Mouse (Mus musculus): ENCODE measurements at regions not wholly inside any gene's neighbourhood (a gene's known extent, or its start where the extent isn't known, plus 50 kb on each side); places are given as distances from the start of the nearest gene placed in this dataset.

- no peak for ATAC-seq (replicated peaks; ENCODE audit: low FRiP score, low TSS enrichment, poor library complexity, severe bottlenecking)
These were observed 173.9 kb downstream of the Vrk1 start for GRCm38 (mm10) chr12:106183973-106184372.

- no peak for ATAC-seq (replicated peaks; ENCODE audit: low FRiP score, low TSS enrichment, poor library complexity, severe bottlenecking)
These were observed 175.5 kb downstream of the Vrk1 start for GRCm38 (mm10) chr12:106185398-106186077.

GRCm38 (mm10) chr12:106186501-106186900, 176.5 kb downstream of the Vrk1 start:
- ATAC-seq (replicated peaks; ENCODE audit: low FRiP score, low TSS enrichment, poor library complexity, severe bottlenecking) = no peak

- ATAC-seq (replicated peaks; ENCODE audit: low FRiP score, low TSS enrichment, poor library complexity, severe bottlenecking) = no peak
These were observed 181.7 kb downstream of the Vrk1 start for GRCm38 (mm10) chr12:106191771-106192170.

GRCm38 (mm10) chr12:106199302-106199701, 189.3 kb downstream of the Vrk1 start:
- no peak for ATAC-seq (replicated peaks; ENCODE audit: low FRiP score, low TSS enrichment, poor library complexity, severe bottlenecking)

- no peak for ATAC-seq (replicated peaks; ENCODE audit: low FRiP score, low TSS enrichment, poor library complexity, severe bottlenecking)
These were observed 193.5 kb downstream of the Vrk1 start for GRCm38 (mm10) chr12:106203526-106203925.

- ATAC-seq (replicated peaks; ENCODE audit: low FRiP score, low TSS enrichment, poor library complexity, severe bottlenecking) = no peak
These were observed 200.9 kb downstream of the Vrk1 start for GRCm38 (mm10) chr12:106210959-106211358.

GRCm38 (mm10) chr12:106211488-106211887, 201.5 kb downstream of the Vrk1 start:
- no peak for ATAC-seq (replicated peaks; ENCODE audit: low FRiP score, low TSS enrichment, poor library complexity, severe bottlenecking)

GRCm38 (mm10) chr12:106212397-106212796, 202.4 kb downstream of the Vrk1 start:
- no peak for ATAC-seq (replicated peaks; ENCODE audit: low FRiP score, low TSS enrichment, poor library complexity, severe bottlenecking)

GRCm38 (mm10) chr12:106220071-106220470, 210.0 kb downstream of the Vrk1 start:
- no peak for ATAC-seq (replicated peaks; ENCODE audit: low FRiP score, low TSS enrichment, poor library complexity, severe bottlenecking)

- no peak for ATAC-seq (replicated peaks; ENCODE audit: low FRiP score, low TSS enrichment, poor library complexity, severe bottlenecking)
These were observed 216.2 kb downstream of the Vrk1 start for GRCm38 (mm10) chr12:106226276-106226675.

GRCm38 (mm10) chr12:106226776-106227562, 216.9 kb downstream of the Vrk1 start:
- ATAC-seq (replicated peaks; ENCODE audit: low FRiP score, low TSS enrichment, poor library complexity, severe bottlenecking) = no peak

- no peak for ATAC-seq (replicated peaks; ENCODE audit: low FRiP score, low TSS enrichment, poor library complexity, severe bottlenecking)
These were observed 217.5 kb downstream of the Vrk1 start for GRCm38 (mm10) chr12:106227563-106227840.

GRCm38 (mm10) chr12:106245178-106245840, 235.3 kb downstream of the Vrk1 start:
- ATAC-seq (replicated peaks; ENCODE audit: low FRiP score, low TSS enrichment, poor library complexity, severe bottlenecking) = no peak

- ATAC-seq (replicated peaks; ENCODE audit: low FRiP score, low TSS enrichment, poor library complexity, severe bottlenecking) = no peak
These were observed 263.6 kb downstream of the Vrk1 start for GRCm38 (mm10) chr12:106273591-106273990.

- no peak for ATAC-seq (replicated peaks; ENCODE audit: low FRiP score, low TSS enrichment, poor library complexity, severe bottlenecking)
These were observed 267.9 kb downstream of the Vrk1 start for GRCm38 (mm10) chr12:106277886-106278285.

- no peak for ATAC-seq (replicated peaks; ENCODE audit: low FRiP score, low TSS enrichment, poor library complexity, severe bottlenecking)
These were observed 272.6 kb downstream of the Vrk1 start for GRCm38 (mm10) chr12:106282491-106283106.

- no peak for ATAC-seq (replicated peaks; ENCODE audit: low FRiP score, low TSS enrichment, poor library complexity, severe bottlenecking)
These were observed 274.8 kb downstream of the Vrk1 start for GRCm38 (mm10) chr12:106284814-106285213.

GRCm38 (mm10) chr12:106288791-106289515, 278.9 kb downstream of the Vrk1 start:
- ATAC-seq (replicated peaks; ENCODE audit: low FRiP score, low TSS enrichment, poor library complexity, severe bottlenecking) = no peak

Measured in megakaryocyte-erythroid progenitor cell, adult 5-6 weeks (primary cell).